Mouse (Mus musculus) CD4-positive helper T cell, adult 2 months (primary cell): ENCODE measurements around the gene Tctex1d2.
A peak's percentile ranks its signal among the peaks of the same experiment; 100 is the strongest.

ENCODE experiments used
- DNase-seq: peaks from one replicate; pipeline ENCODE4 v3.0.0-alpha.2; 2012; ENCODE audit warnings: low read depth, missing footprints, low spot score

Tctex1d2 gene

GRCm38 (mm10) chr16:32419517-32420483, at the start of gene Tctex1d2:
Tctex1d2 (plus strand) TSS chr16:32419702.
- peak; percentile 91 for DNase-seq

DNA sequence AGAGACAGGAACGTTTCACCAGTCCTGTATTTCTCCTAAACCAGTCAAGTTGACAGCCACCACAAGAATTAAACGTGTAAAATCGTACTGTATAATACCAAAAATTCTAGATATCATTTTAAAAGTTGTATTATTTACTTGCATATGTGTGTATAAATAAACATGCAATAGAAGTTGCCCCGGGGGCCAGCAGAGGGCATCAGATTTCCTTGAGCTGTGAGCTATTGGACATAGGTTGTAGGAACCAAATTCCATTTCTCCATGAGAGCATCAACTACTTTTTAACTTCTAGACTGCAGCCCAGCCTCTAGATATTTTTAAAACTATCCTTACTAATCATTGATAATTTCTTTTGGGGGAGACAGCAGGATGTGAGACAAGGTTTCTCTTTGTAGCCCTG, 48.2 kb upstream of the Tctex1d2 start:
- no peak for DNase-seq

GRCm38 (mm10) chr16:32379575-32379974, 39.9 kb upstream of the Tctex1d2 start:
- no peak for DNase-seq

DNA sequence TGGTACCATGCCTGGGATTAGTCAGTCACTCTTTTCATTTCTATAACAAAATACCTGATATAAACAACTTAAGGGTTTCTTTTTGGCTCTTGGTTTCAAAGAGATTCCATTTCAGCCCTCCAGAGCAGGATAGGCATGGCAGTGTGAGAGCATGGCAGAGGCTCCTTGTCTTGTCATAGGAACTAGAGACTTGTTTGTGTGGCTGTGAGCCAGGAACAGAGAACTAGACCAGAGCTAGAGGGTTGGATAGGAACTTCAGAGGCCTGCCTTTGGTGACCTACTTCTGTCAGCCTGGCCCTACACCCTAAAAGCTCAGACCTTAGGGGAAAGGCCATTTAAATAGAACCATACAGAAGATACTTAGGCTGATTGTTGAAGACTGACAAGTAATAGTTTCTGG, 36.6 kb upstream of the Tctex1d2 start:
- no peak for DNase-seq

DNA sequence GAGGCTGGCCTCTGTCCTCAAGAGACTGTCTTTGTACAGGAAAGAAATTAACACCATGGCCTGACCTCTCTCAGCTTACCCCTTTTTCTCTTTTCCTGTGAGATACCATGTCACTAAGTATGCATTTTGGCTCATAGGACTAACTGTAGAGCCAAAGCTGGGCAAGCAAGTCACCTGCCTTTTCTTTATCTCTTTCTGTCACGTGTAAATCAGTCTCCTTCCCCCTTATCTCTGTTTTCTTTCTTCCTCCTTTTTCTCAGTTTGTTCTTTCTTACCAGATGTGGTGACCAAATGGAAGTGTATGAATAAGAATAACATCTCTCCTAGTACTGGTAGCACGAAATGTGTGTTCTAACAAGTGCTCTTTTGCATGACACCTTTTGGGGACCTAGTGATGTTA, 34.6 kb upstream of the Tctex1d2 start:
- no peak for DNase-seq

GRCm38 (mm10) chr16:32386826-32387225, 32.7 kb upstream of the Tctex1d2 start:
- no peak for DNase-seq

- no peak for DNase-seq
These were observed 30.5 kb upstream of the Tctex1d2 start for GRCm38 (mm10) chr16:32389049-32389448.

- no peak for DNase-seq
These were observed 29.7 kb upstream of the Tctex1d2 start for GRCm38 (mm10) chr16:32389841-32390240.

GRCm38 (mm10) chr16:32390882-32391281, 28.6 kb upstream of the Tctex1d2 start:
- no peak for DNase-seq

DNA sequence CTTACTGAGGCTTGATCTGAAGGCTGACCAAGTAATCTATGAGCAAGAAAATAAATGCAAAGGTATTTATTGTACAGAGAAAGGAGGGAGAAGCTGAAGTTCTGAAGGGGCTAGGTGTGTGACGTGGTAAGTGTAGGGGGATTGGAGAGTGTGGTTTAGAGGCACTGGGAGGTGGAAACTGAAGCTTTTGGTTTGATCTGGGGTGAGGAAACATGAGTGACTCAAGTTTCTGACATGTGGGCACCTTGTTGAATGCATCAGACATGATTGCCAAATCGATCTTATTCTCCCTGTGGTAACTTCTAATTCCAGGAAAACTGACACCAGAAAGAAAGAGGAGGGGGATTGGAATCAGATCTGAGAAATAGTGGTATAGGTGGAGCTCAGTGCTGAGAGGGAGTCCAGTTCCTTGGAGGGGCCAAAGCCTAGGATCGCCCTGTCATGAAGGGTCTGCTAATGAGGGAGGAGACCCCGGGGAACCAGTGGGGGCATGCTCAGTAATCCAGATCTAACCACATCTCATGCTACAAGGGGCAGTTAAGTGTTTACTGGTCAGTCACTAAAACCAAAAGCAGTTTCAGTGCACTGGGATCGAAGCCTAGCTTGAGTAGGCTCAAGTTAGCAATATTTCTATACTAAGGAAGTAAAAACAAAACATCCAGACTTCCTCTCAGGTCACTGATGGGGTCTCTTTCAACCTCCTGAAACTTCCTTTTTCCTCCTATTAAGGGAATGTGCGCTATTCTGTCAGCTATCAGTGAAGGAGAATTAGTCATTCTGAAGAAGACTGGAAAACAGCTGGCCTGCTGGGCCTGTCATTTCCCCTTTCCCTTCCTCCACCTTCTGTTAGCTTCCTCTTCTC, 23.6 kb upstream of the Tctex1d2 start:
- no peak for DNase-seq

DNA sequence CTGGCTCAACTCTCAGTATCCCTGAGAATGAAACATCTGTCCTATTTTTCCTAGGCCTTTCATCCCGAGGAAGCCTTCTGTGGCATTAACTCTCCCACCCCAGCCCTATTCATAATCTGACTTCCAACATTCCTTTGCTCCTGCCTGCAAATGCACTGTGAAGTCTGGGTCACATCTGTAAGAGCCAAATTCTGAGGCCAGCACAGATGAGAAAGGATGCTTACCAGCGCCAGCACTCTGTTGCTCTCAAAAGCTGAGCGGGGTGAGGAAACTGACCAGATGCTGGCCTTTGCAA, 23.0 kb upstream of the Tctex1d2 start:
- DNase-seq, result no peak

GRCm38 (mm10) chr16:32398206-32398605, 21.3 kb upstream of the Tctex1d2 start:
- DNase-seq, result no peak

GRCm38 (mm10) chr16:32400267-32400666, 19.2 kb upstream of the Tctex1d2 start, which contains the start of gene Tm4sf19:
Tm4sf19 (plus strand) TSS chr16:32400506.
- DNase-seq, result no peak

DNA sequence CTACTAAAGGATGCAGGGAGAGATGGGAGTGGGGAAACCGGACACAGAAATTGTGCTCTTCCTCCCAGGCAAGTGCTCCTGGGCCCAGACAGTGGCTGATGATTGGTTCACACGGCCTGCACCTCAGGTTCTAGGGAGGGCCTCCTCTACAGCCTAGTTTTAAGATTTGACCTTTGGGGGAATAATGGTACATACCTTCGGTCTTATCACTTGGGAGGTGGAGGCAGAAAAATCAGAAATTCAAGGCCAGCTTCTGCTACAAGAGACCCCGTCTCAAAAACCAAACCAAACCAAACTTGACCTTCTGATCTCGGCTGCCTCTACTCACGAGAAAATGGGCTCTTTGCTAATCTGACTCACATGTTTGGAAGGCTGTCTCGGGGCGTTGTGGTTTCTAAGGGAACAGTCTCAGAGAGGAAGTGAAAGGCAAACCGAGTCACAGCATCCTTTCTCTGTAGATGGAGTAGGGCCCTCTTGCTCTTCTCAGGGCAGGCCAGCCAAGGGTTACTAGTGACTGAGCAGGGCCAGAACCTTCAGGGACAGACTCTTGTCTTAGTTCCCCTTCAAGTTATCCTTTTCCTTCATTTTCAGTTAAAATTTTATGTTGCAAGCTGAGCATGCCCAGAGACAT, 18.1 kb upstream of the Tctex1d2 start:
- no peak for DNase-seq

DNA sequence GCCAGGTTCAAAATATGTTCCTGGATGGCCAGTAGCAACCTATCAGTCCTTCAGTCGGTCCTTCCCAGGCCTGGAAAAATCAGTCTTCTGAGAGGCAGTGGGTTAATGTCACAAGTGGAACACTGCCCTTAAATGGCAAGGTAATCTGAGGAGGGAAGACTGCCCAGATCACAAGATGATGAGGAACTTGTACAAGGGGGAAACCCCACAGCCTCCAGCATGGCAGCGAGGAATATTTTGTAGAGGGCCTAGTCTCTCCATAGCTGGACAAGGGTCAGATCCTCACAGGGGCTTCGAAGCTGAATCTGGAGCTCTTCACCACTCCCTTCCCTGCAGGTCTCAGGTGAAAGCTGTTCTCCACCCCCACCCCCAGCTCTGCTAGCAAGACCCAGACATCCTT, 16.7 kb upstream of the Tctex1d2 start:
- no peak for DNase-seq

- no peak for DNase-seq
These were observed 13.8 kb upstream of the Tctex1d2 start for GRCm38 (mm10) chr16:32405716-32406115.

- DNase-seq, result no peak
These were observed 12.8 kb upstream of the Tctex1d2 start for GRCm38 (mm10) chr16:32406671-32407070.

GRCm38 (mm10) chr16:32407730-32408129, 11.8 kb upstream of the Tctex1d2 start:
- DNase-seq, result no peak

DNA sequence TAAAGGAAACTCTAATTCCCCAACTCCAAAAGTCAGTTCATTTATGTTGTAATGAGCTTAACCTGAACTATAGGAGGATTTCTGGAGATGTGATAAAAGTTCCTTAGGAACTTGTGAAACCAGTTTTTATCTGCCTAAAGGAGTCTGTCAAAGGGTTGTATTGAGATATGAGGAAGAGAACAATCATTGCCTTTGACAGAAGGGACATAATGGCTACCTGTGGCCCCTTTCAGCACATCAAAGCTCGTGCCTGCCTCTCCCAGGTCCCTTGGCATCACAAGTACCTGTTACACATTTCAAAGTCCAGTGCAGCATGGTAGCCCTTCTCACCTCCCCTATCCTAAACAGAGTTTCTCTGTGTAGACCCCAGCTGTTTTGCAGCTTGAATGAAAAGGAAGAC, 2.0 kb upstream of the Tctex1d2 start:
- no peak for DNase-seq

- no peak for DNase-seq
These were observed 8.0 kb downstream of the Tctex1d2 start for GRCm38 (mm10) chr16:32427506-32427905.

GRCm38 (mm10) chr16:32430474-32431046, 11.1 kb downstream of the Tctex1d2 start, which contains the start of gene Pcyt1a:
Pcyt1a (plus strand) TSS chr16:32430921.
- peak; percentile 90 for DNase-seq
